Comparison of ENCODE assay signal across 11 mouse cellular contexts in genomic region chr1:168241316-168241715, GRCm38 (mm10).
DNase-seq lines count a peak whose midpoint lies in the region; ATAC-seq lines count a peak whose summit lies in the region.
"Had no signal": no experiment of that assay in that cellular context is flagged by ENCODE, and none has a peak within 500 bp of the region (broad histone marks: within the 10 kb centered on the region; RNA-seq: fewer than 3 reads in every experiment).

No protein-coding gene starts in this region.

- H3K4me2 ChIP-seq in heart, embryonic 15.5 days: peak overlapping the region; percentile 20; the same call in 1 of the 2 replicates
- H3K4me2 ChIP-seq in neural tube, embryonic 13.5 days: 0 out of 2 replicates have a peak overlapping the region, but pooled peaks have one; percentile 7
- peak overlapping the region; percentile 21 for H3K4me2 ChIP-seq in limb, embryonic 12.5 days
- H3K4me2 ChIP-seq: liver, embryonic 13.5 days had no signal

- no peaks in the 10 kb centered on the region for H3K27me3 ChIP-seq in heart, embryonic 15.5 days
- H3K27me3 ChIP-seq in neural tube, embryonic 13.5 days: no peaks in the 10 kb centered on the region
- no peaks in the 10 kb centered on the region for H3K27me3 ChIP-seq in limb, embryonic 12.5 days
- H3K27me3 ChIP-seq: liver, embryonic 13.5 days had no signal

- WGBS in heart, embryonic 15.5 days: 24% methylated on average over 7 of the region's 7 CpGs
- 28% methylated on average over 7 of the region's 7 CpGs for whole genome bisulfite sequencing in neural tube, embryonic 13.5 days
- WGBS in limb, embryonic 12.5 days: 23% methylated on average over 7 of the region's 7 CpGs

- no peaks in the 10 kb centered on the region for H3K36me3 ChIP-seq in heart, embryonic 15.5 days
- H3K36me3 ChIP-seq in neural tube, embryonic 13.5 days: no peaks in the 10 kb centered on the region
- no peaks in the 10 kb centered on the region for H3K36me3 ChIP-seq in limb, embryonic 12.5 days
- H3K36me3 ChIP-seq: liver, embryonic 13.5 days had no signal

- peaks cover 57% of the 10 kb centered on the region for H3K4me1 ChIP-seq in heart, embryonic 15.5 days (replicated peaks)
- H3K4me1 ChIP-seq in neural tube, embryonic 13.5 days (replicated peaks): peaks cover 75% of the 10 kb centered on the region
- peaks cover 53% of the 10 kb centered on the region for H3K4me1 ChIP-seq in limb, embryonic 12.5 days (replicated peaks)
- H3K4me1 ChIP-seq: liver, embryonic 13.5 days had no signal

- H3K27ac ChIP-seq in heart, embryonic 15.5 days: peak overlapping the region; percentile 54
- no peak overlapping the region for H3K27ac ChIP-seq in neural tube, embryonic 13.5 days (replicated peaks)
- H3K27ac ChIP-seq in limb, embryonic 12.5 days: no peak overlapping the region
- H3K27ac ChIP-seq: liver, embryonic 13.5 days had no signal

- ATAC-seq in heart, embryonic 15.5 days (replicated peaks; ENCODE audit: insufficient number of reproducible peaks, insufficient read depth, low FRiP score, low read depth): no peak
- ATAC-seq in neural tube, embryonic 13.5 days (ENCODE audit: low read depth): no peak
- ATAC-seq in limb, embryonic 12.5 days (ENCODE audit: insufficient number of reproducible peaks, insufficient read depth, low FRiP score, low TSS enrichment, low read depth): no peak
- ATAC-seq in megakaryocyte progenitor cell, adult 5-6 weeks (replicated peaks; ENCODE audit: poor library complexity): no peak
- ATAC-seq: CD4-positive, CD25-positive, alpha-beta regulatory T cell, adult 4 months had no signal

- DNase-seq in heart, adult 9 months (ENCODE audit: low spot score in 2 of 2): no peak
- DNase-seq in neural tube, embryonic 10.5 days (ENCODE audit: extremely low spot score, low spot score): no peak
- DNase-seq in urinary bladder, postnatal 4 days (ENCODE audit: low spot score in 2 of 2): no peak
- no peak for DNase-seq in embryo, embryonic 9.5 days (ENCODE audit: extremely low spot score)
- DNase-seq: gastrocnemius, postnatal 10 days; liver, embryonic 13.5 days had no signal

- H3K9ac ChIP-seq in heart, embryonic 15.5 days: no peak overlapping the region
- no peak overlapping the region for H3K9ac ChIP-seq in neural tube, embryonic 13.5 days
- no peak overlapping the region for H3K9ac ChIP-seq in limb, embryonic 12.5 days (replicated peaks)
- H3K9ac ChIP-seq: liver, embryonic 13.5 days had no signal

- H3K4me3 ChIP-seq in heart, embryonic 15.5 days: no peak overlapping the region
- no peak overlapping the region for H3K4me3 ChIP-seq in neural tube, embryonic 13.5 days
- no peak overlapping the region for H3K4me3 ChIP-seq in limb, embryonic 12.5 days (replicated peaks)
- H3K4me3 ChIP-seq: liver, embryonic 13.5 days had no signal

- no peaks in the 10 kb centered on the region for H3K9me3 ChIP-seq in heart, embryonic 15.5 days (replicated peaks)
- H3K9me3 ChIP-seq in neural tube, embryonic 13.5 days: no peaks in the 10 kb centered on the region
- no peaks in the 10 kb centered on the region for H3K9me3 ChIP-seq in limb, embryonic 12.5 days
- H3K9me3 ChIP-seq: liver, embryonic 13.5 days had no signal
